Mouse (Mus musculus) cerebellum, adult 9-11 months (tissue): ENCODE measurements at regions not wholly inside any gene's neighbourhood (a gene's known extent, or its start where the extent isn't known, plus 50 kb on each side); places are given as distances from the start of the nearest gene placed in this dataset.

Source experiments
- DNase-seq: peaks from one replicate; pipeline ENCODE4 v3.0.0; 2022

- DNase-seq, result no peak
These were observed 280.6 kb downstream of the Fsip2 start for GRCm38 (mm10) chr2:83224018-83224417.

DNA sequence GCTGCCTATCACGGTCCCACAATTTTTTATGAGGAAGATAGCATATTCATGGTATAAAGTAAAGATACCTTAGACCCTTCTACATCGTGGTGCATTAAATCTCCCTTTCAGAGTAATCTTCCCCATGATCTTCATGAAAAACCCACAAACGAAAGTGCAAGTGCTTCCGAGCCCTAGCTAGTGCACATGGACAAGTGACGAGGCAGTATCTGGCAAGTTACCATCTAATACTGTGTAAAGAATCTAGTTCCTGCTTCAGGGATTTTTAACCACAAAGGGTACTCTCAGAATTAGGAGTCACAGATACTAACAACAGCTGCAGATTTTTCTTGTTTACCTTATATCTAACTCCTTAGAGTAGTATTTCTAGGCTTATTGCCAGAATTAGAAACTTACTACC lies 282.8 kb downstream of the Fsip2 start:
- no peak for DNase-seq

DNA sequence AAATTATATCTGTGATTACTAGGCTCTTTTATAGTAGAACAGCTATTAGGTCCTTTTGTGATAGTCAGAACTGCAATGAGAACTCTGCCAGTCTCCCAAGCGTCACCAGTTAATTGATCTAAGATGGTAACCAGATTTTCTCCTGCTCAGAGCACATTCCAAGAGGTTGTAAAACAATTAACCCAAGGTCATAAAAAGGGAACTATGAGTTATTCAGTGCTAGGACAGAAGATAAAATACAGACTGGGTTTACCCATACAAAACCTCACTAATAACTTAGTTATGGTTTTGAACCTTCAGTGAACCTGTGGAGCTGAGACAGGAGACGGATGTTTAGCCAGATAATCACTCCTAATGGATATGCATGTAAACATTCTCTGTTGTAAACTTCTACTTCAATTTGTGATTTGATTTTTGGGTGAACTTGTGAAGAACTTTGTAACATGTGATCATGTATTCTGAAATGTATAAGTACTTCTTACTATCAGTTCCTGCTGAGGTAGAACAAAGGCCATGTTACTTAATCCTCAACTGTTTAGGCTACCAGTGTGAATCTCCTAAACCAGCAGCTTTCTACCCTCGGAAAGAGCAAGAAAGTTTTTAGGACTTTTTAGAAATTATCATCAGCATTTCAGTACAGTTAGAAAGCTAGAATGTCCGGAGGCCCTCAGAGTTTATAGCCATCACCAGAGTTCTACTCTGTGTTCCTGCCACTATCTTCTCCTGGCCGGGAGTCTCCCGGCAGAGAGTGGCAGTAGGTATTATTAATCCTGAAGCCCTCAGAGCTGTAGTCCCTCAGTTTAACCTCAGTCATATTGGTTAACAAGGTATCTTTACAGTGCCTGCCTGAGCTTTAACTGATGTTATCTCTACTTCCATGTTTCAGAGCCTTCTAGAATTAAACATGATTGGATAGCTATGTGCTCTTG lies 308.0 kb downstream of the Fsip2 start:
- DNase-seq, result no peak

DNA sequence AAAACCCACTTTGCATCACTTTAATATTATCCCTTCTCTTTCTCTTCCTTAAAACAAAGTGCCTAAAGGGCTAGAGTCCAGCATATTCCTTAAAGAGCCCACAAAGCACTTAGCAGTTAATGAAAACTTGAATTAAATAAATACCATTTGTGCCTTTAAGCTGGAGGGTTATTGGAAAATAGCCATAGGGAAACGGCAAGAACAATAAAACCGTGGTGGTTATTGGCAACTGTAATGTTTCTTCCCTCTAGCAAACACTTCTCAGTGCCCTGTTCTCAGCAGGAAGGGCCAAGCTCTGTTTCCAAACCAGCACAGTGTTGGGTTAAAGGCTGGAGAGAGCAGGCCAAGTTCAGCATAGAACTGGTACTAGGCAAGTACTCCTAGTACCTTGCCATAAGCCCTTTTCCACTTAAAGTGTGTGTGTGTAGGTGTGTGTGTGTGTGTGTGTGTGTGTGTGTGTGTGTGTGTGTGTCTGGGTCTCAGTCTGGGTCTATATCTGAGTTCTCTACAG lies 313.4 kb downstream of the Fsip2 start:
- DNase-seq, result no peak

DNA sequence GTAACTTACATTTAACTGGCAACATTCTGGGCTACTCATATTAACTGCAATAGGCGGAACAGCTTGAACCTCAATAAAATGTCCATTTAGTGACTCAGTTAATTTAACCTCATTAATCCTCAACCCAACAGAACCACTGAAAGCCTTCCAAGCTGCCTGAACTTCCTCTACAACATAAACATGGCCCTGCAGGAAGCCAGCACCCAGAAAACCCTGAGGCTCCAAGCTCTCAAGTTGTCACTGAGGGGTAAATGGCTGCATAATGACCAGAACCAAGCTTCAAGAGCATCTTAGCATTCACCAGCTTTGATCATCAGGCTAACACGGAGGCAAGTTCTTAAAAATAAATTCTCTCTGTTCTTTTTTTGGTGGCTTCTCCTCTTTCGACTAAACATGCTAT lies 315.2 kb downstream of the Fsip2 start:
- no peak for DNase-seq

GRCm38 (mm10) chr2:83303515-83303914 lies 340.7 kb upstream of the Zc3h15 start:
- no peak for DNase-seq

DNA sequence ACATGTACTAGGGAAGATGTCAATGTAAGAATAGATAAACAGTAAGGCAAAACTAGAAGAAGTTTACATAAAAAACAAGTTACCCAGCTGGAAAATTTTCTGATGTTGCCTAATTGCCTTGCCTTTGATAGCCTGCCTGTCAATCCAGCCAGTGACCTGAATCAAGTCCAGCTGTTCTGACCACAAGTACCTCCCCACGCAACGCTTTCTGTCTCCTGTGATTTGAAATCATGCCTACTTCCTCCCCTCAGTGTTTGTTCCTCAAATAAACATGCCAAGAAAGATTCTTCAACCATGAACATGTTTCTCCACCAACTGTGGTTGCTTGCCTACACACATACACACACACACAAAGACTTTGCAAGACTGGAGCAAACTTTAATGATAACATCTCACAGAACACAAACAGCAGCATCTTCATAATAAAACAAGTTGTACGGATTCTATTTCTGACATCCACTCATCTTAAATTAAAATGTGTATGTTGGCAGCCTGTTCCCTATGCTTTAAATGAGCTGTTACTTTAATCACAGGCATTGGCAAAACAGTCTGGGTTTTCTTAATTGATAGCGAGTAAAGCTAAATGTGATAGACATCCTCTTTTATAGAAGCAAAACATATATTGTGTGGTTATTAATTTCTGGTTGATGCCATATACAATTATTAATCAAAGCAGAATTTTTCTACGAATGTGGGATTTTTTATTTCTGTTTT lies 312.0 kb upstream of the Zc3h15 start:
- no peak for DNase-seq

GRCm38 (mm10) chr2:83332770-83333157 lies 311.5 kb upstream of the Zc3h15 start:
- no peak for DNase-seq

DNA sequence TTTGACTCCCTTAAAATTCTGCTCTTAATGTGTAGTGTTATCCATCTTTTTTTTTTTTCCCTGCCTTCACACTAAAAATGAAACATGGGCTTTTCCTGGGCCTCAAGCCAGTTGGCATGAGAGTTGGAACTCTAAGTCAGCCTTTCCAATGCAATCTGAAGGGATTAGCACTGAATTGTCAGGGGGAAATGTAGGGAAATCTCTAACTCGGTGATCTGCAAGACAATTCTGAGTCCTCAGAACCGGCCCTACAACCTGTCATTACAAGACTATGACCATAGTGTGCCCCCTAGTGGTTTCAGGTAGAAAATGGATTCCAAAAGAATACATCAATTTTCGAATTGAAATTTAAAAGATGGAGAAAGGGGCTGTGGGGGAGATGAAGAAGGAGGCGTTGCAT lies 306.9 kb upstream of the Zc3h15 start:
- peak; percentile 5 for DNase-seq

GRCm38 (mm10) chr2:83340168-83340567 lies 304.1 kb upstream of the Zc3h15 start:
- DNase-seq, result no peak
